Mouse (Mus musculus) spleen, adult 2 months (tissue): ENCODE results near the gene Kif5a. TPM values are rescaled to one million over a fixed set of nuclear protein-coding genes. Genes with fewer than 3 reads are reported as not detected.

Experiments
- DNase-seq, 2 experiments: peaks; one replicate each; pipeline versions ENCODE4 v3.0.0 to v3.0.0-alpha.2; 2012 to 2021; ENCODE audit warnings: low spot score in 2 of 2, low read depth in 1 of 2
- H3K27ac ChIP-seq: fragments of 200-500 bp; 2 replicates; pipeline ENCODE4 v1.5.1; 2012; ENCODE audit warnings: low read length, inconsistent platforms; ENCODE audit not compliant: insufficient read depth
- H3K27me3 ChIP-seq: fragments of 200-500 bp; 2 replicates; pipeline ENCODE4 v1.6.1; 2012; ENCODE audit warnings: mild to moderate bottlenecking, moderate library complexity, low read length, inconsistent platforms; ENCODE audit not compliant: control insufficient read depth, insufficient read depth
- H3K36me3 ChIP-seq: fragments of 200-500 bp; 2 replicates; pipeline ENCODE4 v1.6.1; 2012; ENCODE audit warnings: mild to moderate bottlenecking, low read length, inconsistent platforms; ENCODE audit not compliant: control insufficient read depth, insufficient read depth
- H3K4me1 ChIP-seq: fragments of 200-500 bp; 2 replicates; pipeline ENCODE4 v1.6.1; 2011; ENCODE audit warnings: inconsistent platforms; ENCODE audit not compliant: control insufficient read depth, insufficient read depth, insufficient read length
- H3K4me3 ChIP-seq: fragments of 200-500 bp; 2 replicates; pipeline ENCODE4 v1.5.1; 2011; ENCODE audit warnings: mild to moderate bottlenecking, inconsistent platforms; ENCODE audit not compliant: insufficient read depth, insufficient read length; ENCODE audit errors: extremely low read depth
- CTCF ChIP-seq: fragments of 200-500 bp; IDR thresholded peaks from 2 replicates; pipeline ENCODE4 v1.5.1; 2011; ENCODE audit warnings: mild to moderate bottlenecking, inconsistent platforms; ENCODE audit not compliant: insufficient read depth, insufficient read length, insufficient replicate concordance; ENCODE audit errors: extremely low read depth
- POLR2A ChIP-seq: fragments of 200-500 bp; IDR thresholded peaks from 2 replicates; pipeline ENCODE4 v1.6.1; 2011; ENCODE audit warnings: low read depth, low read length, inconsistent platforms
- WGBS: fragments of 180-500 bp; shearing (Covaris S2); methylation state at CpG from one replicate; pipeline ENCODE4 v1.1.7; 2018; 5-methylcytosine and 5-hydroxymethylcytosine counted together
- polyA plus RNA-seq: library from polyadenylated mRNA; depleted of rRNA; stranded (reverse); fragments of >200 nt; gene quantifications from 2 replicates; pipeline ENCODE4 v1.2.3, GENCODE M21; 2012

Gene Kif5a
- polyA plus RNA-seq, 1 experiment: 0.72 TPM

DNA sequence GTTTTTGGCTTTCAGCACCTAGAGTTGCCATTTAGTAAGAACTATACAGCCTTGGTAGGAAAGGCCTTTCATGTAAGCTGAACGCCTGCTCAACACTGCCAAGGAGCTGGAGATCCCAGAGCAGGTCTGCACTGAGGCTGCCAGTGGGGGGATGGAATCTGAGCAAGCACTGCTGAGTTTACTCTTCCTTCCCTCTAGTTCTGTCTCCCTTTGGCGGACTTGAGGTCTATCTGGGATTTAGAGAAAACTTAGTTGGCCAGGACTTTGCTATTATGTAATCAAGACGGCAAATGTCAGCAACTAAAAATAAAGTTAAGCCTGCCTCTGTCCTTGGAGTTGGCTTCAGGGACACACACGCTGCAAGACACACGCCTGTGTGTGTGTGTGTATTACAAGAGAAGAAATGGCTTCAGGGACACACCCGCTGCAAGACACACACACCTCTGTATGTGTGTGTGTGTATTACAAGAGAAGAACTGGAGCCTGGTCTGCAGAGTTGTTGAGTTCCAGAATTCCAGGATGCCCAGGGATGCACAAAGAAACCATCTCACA lies 29.9 kb upstream of the Kif5a start:
- H3K4me1 ChIP-seq: peaks cover 10% of the 10 kb centered on the region; the same call in 1 of the 2 replicates
- H3K4me3 ChIP-seq: no peak overlapping the region
- no peak for DNase-seq
- TF ChIP-seq POLR2A (no peak), CTCF (no peak)
- 90% methylated on average over 6 of the region's 6 CpGs for WGBS
- no peak overlapping the region for H3K27ac ChIP-seq
- H3K36me3 ChIP-seq: peaks cover 32% of the 10 kb centered on the region
- no peaks in the 10 kb centered on the region for H3K27me3 ChIP-seq

DNA sequence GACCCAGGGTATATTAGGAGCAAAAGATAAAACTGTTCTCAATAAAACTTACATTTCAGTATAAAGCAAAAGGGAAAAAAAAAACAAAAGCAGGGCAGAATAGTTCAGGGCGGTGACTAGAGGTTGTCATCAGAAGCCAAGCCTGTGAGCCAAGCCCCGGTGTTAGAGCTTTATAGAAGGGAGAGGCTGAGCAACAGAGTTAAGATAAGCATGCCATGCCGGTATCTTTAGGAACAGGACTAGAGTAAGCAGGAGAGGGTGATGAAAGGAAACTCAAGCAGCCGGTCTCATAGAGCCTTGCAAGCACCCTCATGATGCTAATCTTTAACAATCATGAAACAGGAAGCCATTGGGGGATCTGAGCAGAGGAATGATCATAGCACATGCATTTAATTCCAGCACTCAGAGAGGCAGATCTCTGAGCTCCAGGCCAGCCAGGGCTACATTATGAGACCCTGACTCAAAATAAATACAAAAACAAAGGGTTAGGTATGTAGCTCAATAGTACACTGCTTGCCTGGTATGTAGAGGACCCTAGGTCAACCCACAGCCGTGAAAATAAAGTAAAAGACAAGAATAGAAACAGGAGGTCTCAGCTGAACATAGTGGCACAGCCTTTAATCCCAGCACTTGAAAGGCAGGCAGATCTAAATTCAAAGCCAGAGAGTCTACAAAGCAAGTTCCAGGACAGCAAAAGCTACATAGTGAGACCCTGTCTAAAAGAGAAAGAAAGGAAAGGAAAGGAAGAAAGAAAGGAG lies 28.9 kb upstream of the Kif5a start:
- peak overlapping the region; percentile 87; the same call in 1 of the 2 replicates for H3K4me3 ChIP-seq

DNA sequence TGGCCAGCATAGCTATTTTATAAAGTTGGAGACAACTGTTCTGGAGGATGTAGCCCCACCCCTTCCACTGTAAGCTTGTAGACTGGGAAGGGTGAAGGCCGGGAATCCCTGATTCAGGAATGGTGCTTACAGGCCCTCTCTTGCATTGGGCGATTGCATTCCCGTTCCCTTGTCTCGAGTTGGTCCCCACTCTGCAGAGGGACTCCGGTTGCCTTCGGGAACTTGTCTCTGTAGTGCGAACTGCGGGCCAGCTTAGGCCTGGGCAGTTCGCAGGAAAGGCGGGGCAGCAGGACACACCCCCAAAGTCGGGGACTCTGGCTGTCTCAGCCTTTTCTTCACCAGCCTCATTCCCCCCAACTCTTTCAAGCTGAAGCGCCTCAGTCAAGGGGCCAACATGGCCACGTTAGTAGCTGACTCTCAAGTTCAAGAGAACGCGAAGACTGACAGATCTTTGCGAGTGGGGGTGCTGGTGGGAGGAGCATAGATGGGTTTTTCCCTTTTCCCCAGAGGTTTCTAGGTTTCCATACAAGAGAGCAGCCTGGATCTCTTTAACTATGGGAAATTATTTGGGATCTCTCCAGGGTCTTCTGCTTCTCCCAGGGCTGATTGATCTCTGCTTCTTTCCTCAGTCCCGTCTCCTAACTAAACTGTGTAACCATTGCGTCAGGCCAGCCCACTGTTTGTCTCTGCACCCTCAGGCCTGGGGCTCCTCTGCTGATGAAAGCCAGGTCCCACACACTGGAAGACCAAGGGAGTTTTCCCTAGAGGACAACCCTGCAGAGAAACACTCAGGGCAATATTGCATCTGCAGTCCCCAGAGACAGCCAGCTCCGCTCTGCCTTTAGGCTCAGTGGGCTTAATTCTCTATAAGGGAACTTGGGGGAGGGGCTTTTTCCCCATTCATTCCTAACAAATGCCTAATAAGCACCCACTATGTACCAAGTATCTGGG lies 28.1 kb upstream of the Kif5a start:
- H3K27ac ChIP-seq: peak overlapping the region; percentile 92
- H3K4me1 ChIP-seq: peaks cover 17% of the 10 kb centered on the region; the same call in 1 of the 2 replicates
- TF ChIP-seq POLR2A: no peak
- TF ChIP-seq CTCF: no peak
- peak overlapping the region; percentile 87 for H3K4me3 ChIP-seq
- DNase-seq: peak; percentile 32 to 47
- no peaks in the 10 kb centered on the region for H3K27me3 ChIP-seq
- peaks cover 23% of the 10 kb centered on the region for H3K36me3 ChIP-seq
- WGBS: 3% methylated on average over 19 of the region's 19 CpGs

More for the DNA sequence above, 28.9 kb upstream of the Kif5a start:
- no peak for DNase-seq
- H3K27ac ChIP-seq: no peak overlapping the region
- 17% methylated on average over 5 of the region's 5 CpGs for WGBS
- no peak for TF ChIP-seq CTCF
- no peak for TF ChIP-seq POLR2A
- H3K36me3 ChIP-seq: peaks cover 26% of the 10 kb centered on the region
- H3K4me1 ChIP-seq: peaks cover 17% of the 10 kb centered on the region; the same call in 1 of the 2 replicates
- no peaks in the 10 kb centered on the region for H3K27me3 ChIP-seq

DNA sequence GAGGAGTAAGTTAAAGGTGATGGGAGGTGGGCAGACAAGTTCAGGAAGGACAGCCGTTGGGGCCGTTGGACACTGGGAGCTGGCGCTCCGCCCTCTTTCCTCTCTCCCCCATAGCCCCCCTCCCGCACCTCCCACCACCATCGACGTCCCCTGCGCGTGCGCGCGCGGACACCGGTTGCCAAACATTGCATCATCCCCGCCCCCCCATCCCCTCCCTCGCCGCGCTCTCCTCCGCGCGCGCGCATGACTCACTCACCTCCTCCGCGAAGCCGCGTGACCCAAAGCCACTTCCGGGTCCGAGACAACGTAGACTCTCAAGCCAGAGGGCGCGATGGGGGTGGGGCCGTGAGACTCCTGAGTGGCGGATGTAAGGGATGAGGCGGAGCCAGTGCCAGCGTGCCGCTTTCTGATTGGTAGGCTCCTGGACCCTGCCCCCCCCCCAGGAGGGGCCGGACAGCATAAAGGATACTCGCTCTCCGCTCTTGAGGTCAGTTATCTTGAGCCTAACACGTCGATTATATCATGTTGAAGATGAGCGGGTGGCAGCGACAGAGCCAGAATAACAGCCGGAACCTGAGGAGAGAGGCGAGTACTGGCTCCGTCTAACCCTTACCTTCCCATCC lies 27.3 kb upstream of the Kif5a start:
- Histone ChIP-seq H3K27ac (peak overlapping the region; percentile 92), H3K4me1 (peaks cover 17% of the 10 kb centered on the region; the same call in 1 of the 2 replicates), H3K27me3 (no peaks in the 10 kb centered on the region), H3K4me3 (peak overlapping the region; percentile 87), H3K36me3 (peaks cover 23% of the 10 kb centered on the region)
- DNase-seq: peak; percentile 99 to 100
- WGBS: under 1% methylated on average over 44 of the region's 47 CpGs
- TF ChIP-seq POLR2A (peak; percentile 97), CTCF (no peak)

DNA sequence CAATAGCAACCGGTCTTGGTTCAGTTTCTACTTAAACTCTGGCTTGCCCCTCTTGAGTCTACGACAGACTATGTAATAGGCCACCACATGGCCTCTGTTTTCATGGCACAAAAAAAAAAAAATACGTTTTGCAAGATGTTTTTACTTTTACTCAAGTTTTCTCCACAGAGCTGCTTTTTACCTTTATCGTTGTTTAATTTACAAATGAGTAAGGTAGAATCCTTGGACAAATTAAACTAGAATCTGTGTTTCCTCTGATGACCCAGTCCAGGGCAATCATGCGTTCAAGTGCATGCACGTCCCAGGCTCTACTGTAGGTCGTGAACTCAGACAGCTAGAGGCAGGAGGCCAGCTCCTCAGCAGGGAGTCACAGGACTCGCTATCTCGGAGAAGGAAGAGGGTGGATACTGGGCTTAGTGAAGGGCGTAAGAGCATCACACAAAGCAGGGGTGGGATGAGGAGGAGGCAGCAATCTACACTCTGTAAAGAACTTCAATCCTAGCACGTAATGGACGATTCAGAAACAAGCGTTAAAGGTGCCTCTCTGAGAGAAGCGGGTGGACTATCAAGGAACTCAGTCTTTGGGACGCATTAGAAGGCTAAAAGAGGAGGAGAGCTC lies 26.5 kb upstream of the Kif5a start:
- 2% methylated on average over 15 of the region's 15 CpGs for WGBS
- DNase-seq: peak; percentile 29 to 57
- peaks cover 21% of the 10 kb centered on the region for H3K36me3 ChIP-seq

More for the DNA sequence above, 26.5 kb upstream of the Kif5a start:
- Histone ChIP-seq H3K4me3 (peak overlapping the region; percentile 80), H3K4me1 (peaks cover 17% of the 10 kb centered on the region; the same call in 1 of the 2 replicates), H3K27ac (peak overlapping the region; percentile 92), H3K27me3 (no peaks in the 10 kb centered on the region)
- TF ChIP-seq POLR2A (no peak), CTCF (no peak)
